Mouse (Mus musculus): Measurements from ENCODE around the gene Tlr9. TPM values are rescaled to one million over a fixed set of nuclear protein-coding genes. Genes with fewer than 3 reads are reported as not detected.

The Tlr9 gene
- 0.61 TPM for polyA plus RNA-seq (2015; fragmentation: Illumina TruSeq; extraction: RNeasy Lipid Tissue Mini Kit (QIAGEN cat#74804); ENCODE audit: low read depth, low replicate concordance)

GRCm38 (mm10) chr9:106222261-106222851, at the start of gene Tlr9:
Tlr9 (plus strand) TSS chr9:106222598.

GRCm38 (mm10) chr9:106199535-106200272, 22.7 kb upstream of the Tlr9 start, which contains the start of gene Ppm1m:
Ppm1m (minus strand) TSS chr9:106199746.

GRCm38 (mm10) chr9:106202819-106203636, 19.4 kb upstream of the Tlr9 start, which contains the start of gene Twf2:
Twf2 (plus strand) TSS chr9:106203108.

Other genes with a start within 250 kb of the Tlr9 start
- gene Col6a4, start 125.8 kb upstream of the Tlr9 start, polyA plus RNA-seq (2015; fragmentation: Illumina TruSeq; extraction: RNeasy Lipid Tissue Mini Kit (QIAGEN cat#74804); ENCODE audit: low read depth, low replicate concordance) = 2.9 TPM
- 2.7 TPM for gene Glyctk, start 64.5 kb upstream of the Tlr9 start, polyA plus RNA-seq (2015; fragmentation: Illumina TruSeq; extraction: RNeasy Lipid Tissue Mini Kit (QIAGEN cat#74804); ENCODE audit: low read depth, low replicate concordance)
- gene Wdr82, start 51.7 kb upstream of the Tlr9 start, polyA plus RNA-seq (2015; fragmentation: Illumina TruSeq; extraction: RNeasy Lipid Tissue Mini Kit (QIAGEN cat#74804); ENCODE audit: low read depth, low replicate concordance) = 104 TPM
- gene Ppm1m, start 22.9 kb upstream of the Tlr9 start, polyA plus RNA-seq (2015; fragmentation: Illumina TruSeq; extraction: RNeasy Lipid Tissue Mini Kit (QIAGEN cat#74804); ENCODE audit: low read depth, low replicate concordance) = 33.0 TPM
- 67.1 TPM for gene Twf2, start 19.5 kb upstream of the Tlr9 start, polyA plus RNA-seq (2015; fragmentation: Illumina TruSeq; extraction: RNeasy Lipid Tissue Mini Kit (QIAGEN cat#74804); ENCODE audit: low read depth, low replicate concordance)
- gene Alas1, start 26.1 kb downstream of the Tlr9 start, polyA plus RNA-seq (2015; fragmentation: Illumina TruSeq; extraction: RNeasy Lipid Tissue Mini Kit (QIAGEN cat#74804); ENCODE audit: low read depth, low replicate concordance) = 108 TPM
- 22.6 TPM for gene Poc1a, start 58.5 kb downstream of the Tlr9 start, polyA plus RNA-seq (2015; fragmentation: Illumina TruSeq; extraction: RNeasy Lipid Tissue Mini Kit (QIAGEN cat#74804); ENCODE audit: low read depth, low replicate concordance)
- gene Dusp7, start 146.0 kb downstream of the Tlr9 start, polyA plus RNA-seq (2015; fragmentation: Illumina TruSeq; extraction: RNeasy Lipid Tissue Mini Kit (QIAGEN cat#74804); ENCODE audit: low read depth, low replicate concordance) = 43.8 TPM
- 573 TPM for gene Rpl29, start 206.9 kb downstream of the Tlr9 start, polyA plus RNA-seq (2015; fragmentation: Illumina TruSeq; extraction: RNeasy Lipid Tissue Mini Kit (QIAGEN cat#74804); ENCODE audit: low read depth, low replicate concordance)
- 19.3 TPM for gene Acy1, start 215.7 kb downstream of the Tlr9 start, polyA plus RNA-seq (2015; fragmentation: Illumina TruSeq; extraction: RNeasy Lipid Tissue Mini Kit (QIAGEN cat#74804); ENCODE audit: low read depth, low replicate concordance)
- gene Abhd14b, start 224.9 kb downstream of the Tlr9 start, polyA plus RNA-seq (2015; fragmentation: Illumina TruSeq; extraction: RNeasy Lipid Tissue Mini Kit (QIAGEN cat#74804); ENCODE audit: low read depth, low replicate concordance) = 23.2 TPM
- 52.0 TPM for gene Abhd14a, start 225.1 kb downstream of the Tlr9 start, polyA plus RNA-seq (2015; fragmentation: Illumina TruSeq; extraction: RNeasy Lipid Tissue Mini Kit (QIAGEN cat#74804); ENCODE audit: low read depth, low replicate concordance)
- 165 TPM for gene Pcbp4, start 230.7 kb downstream of the Tlr9 start, polyA plus RNA-seq (2015; fragmentation: Illumina TruSeq; extraction: RNeasy Lipid Tissue Mini Kit (QIAGEN cat#74804); ENCODE audit: low read depth, low replicate concordance)
- 10.9 TPM for gene Gpr62, start 243.3 kb downstream of the Tlr9 start, polyA plus RNA-seq (2015; fragmentation: Illumina TruSeq; extraction: RNeasy Lipid Tissue Mini Kit (QIAGEN cat#74804); ENCODE audit: low read depth, low replicate concordance)